Mouse (Mus musculus): ENCODE results near the gene Fzr1. TPM values are rescaled to one million over a fixed set of nuclear protein-coding genes. Genes with fewer than 3 reads are reported as not detected.

Gene Fzr1
- polyA plus RNA-seq, 1 experiment, result 181 TPM

DNA sequence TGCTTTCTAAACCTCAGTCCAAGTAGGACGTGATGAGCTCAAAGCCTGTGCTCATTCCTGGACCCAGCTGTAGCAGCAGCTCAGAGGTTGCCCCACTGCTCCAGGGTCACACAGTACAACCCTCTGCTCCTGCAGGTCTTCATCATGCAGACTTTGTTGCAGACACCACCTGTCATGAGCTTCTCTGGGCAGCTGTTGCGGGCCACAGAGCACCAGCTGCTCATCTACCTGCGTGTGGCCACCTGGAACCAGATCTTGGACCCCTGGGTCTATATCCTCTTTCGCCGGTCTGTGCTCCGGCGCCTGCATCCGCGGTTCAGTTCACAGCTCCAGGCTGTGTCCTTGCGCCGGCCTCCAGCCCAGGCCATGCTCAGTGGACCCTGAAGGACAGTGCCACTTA lies 44.0 kb downstream of the Fzr1 start:
- Histone ChIP-seq H3K36me3 (ENCODE audit: control insufficient read depth, insufficient read depth, low read length) (peaks cover 32% of the 10 kb centered on the region), H3K4me3 (ENCODE audit: control insufficient read depth, insufficient read depth, low read length) (no peak overlapping the region), H3K27ac (ENCODE audit: control insufficient read depth, insufficient read depth, low read length) (no peak overlapping the region), H3K4me1 (replicated peaks; ENCODE audit: control insufficient read depth, insufficient read depth, low read length) (peaks cover 35% of the 10 kb centered on the region), H3K27me3 (ENCODE audit: control insufficient read depth, insufficient read depth, low read length) (no peaks in the 10 kb centered on the region)
- no peak for TF ChIP-seq CTCF (IDR thresholded peaks at IDR 0.05; ENCODE audit: borderline replicate concordance, control insufficient read depth, extremely low read depth, insufficient read depth, low read length, poor library complexity)
- WGBS, result 96% methylated on average over 11 of the region's 11 CpGs
- no peak for DNase-seq

- H3K27me3 ChIP-seq (ENCODE audit: control insufficient read depth, insufficient read depth, low read length), result no peaks in the 10 kb centered on the region
- H3K4me3 ChIP-seq (ENCODE audit: control insufficient read depth, insufficient read depth, low read length), result no peak overlapping the region
- no peak overlapping the region for H3K27ac ChIP-seq (ENCODE audit: control insufficient read depth, insufficient read depth, low read length)
- 92% methylated on average over 29 of the region's 29 CpGs for WGBS
- H3K4me1 ChIP-seq (replicated peaks; ENCODE audit: control insufficient read depth, insufficient read depth, low read length), result peaks cover 52% of the 10 kb centered on the region
- peaks cover 32% of the 10 kb centered on the region for H3K36me3 ChIP-seq (ENCODE audit: control insufficient read depth, insufficient read depth, low read length)
- no peak for TF ChIP-seq POLR2A (IDR thresholded peaks at IDR 0.05; ENCODE audit: control insufficient read depth, extremely low read depth, insufficient read depth, low read length, poor library complexity)
- no peak for TF ChIP-seq CTCF (IDR thresholded peaks at IDR 0.05; ENCODE audit: borderline replicate concordance, control insufficient read depth, extremely low read depth, insufficient read depth, low read length, poor library complexity)
- no peak for DNase-seq
Measured at GRCm38 (mm10) chr10:81332277-81332676, 46.0 kb downstream of the Fzr1 start.

- no peaks in the 10 kb centered on the region for H3K27me3 ChIP-seq (ENCODE audit: control insufficient read depth, insufficient read depth, low read length)
- peak overlapping the region; percentile 96 for H3K27ac ChIP-seq (ENCODE audit: control insufficient read depth, insufficient read depth, low read length)
- DNase-seq, result no peak
- peaks cover 64% of the 10 kb centered on the region for H3K4me1 ChIP-seq (replicated peaks; ENCODE audit: control insufficient read depth, insufficient read depth, low read length)
- peak overlapping the region; percentile 68 for H3K4me3 ChIP-seq (ENCODE audit: control insufficient read depth, insufficient read depth, low read length)
- 22% methylated on average over 4 of the region's 4 CpGs for WGBS
- TF ChIP-seq CTCF (IDR thresholded peaks at IDR 0.05; ENCODE audit: borderline replicate concordance, control insufficient read depth, extremely low read depth, insufficient read depth, low read length, poor library complexity) (no peak), POLR2A (IDR thresholded peaks at IDR 0.05; ENCODE audit: control insufficient read depth, extremely low read depth, insufficient read depth, low read length, poor library complexity) (peak; percentile 12; the same call in 1 of the 2 replicates)
- H3K36me3 ChIP-seq (ENCODE audit: control insufficient read depth, insufficient read depth, low read length), result peaks cover 49% of the 10 kb centered on the region
Measured at GRCm38 (mm10) chr10:81330007-81330406, 48.3 kb downstream of the Fzr1 start.

GRCm38 (mm10) chr10:81329194-81329975 lies 48.9 kb downstream of the Fzr1 start:
- peak; percentile 91 for DNase-seq
- Histone ChIP-seq H3K27ac (ENCODE audit: control insufficient read depth, insufficient read depth, low read length) (peak overlapping the region; percentile 96), H3K27me3 (ENCODE audit: control insufficient read depth, insufficient read depth, low read length) (no peaks in the 10 kb centered on the region), H3K36me3 (ENCODE audit: control insufficient read depth, insufficient read depth, low read length) (peaks cover 49% of the 10 kb centered on the region), H3K4me1 (replicated peaks; ENCODE audit: control insufficient read depth, insufficient read depth, low read length) (peaks cover 61% of the 10 kb centered on the region), H3K4me3 (ENCODE audit: control insufficient read depth, insufficient read depth, low read length) (peak overlapping the region; percentile 68)
- 9% methylated on average over 10 of the region's 10 CpGs for WGBS
- TF ChIP-seq CTCF (IDR thresholded peaks at IDR 0.05; ENCODE audit: borderline replicate concordance, control insufficient read depth, extremely low read depth, insufficient read depth, low read length, poor library complexity), result no peak
- peak; percentile 26; the same call in 1 of the 2 replicates for TF ChIP-seq POLR2A (IDR thresholded peaks at IDR 0.05; ENCODE audit: control insufficient read depth, extremely low read depth, insufficient read depth, low read length, poor library complexity)

DNA sequence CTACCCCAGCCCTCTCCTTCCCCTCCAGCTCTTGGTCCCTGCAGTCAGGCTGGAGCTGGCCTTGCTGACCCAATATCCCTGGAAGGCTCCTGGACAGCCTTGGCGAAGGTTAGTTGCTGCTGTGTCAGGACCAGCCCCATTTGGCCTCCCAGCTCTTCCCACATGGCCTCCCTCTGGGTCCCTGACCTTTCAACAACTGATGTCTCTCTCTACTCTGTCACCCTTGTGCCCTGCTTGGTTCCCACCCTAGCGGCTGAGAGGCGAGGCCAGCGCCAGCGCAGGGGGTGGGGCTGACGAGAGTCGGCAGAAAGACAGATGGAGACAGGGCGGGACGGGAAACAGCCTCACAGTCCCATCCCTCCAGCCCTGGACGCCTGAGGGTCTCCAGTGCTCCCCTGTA lies 49.9 kb downstream of the Fzr1 start, which contains the start of gene Tbxa2r:
Tbxa2r (plus strand) TSS at position 346 of the 400 bp plus-strand sequence.
- TF ChIP-seq POLR2A (IDR thresholded peaks at IDR 0.05; ENCODE audit: control insufficient read depth, extremely low read depth, insufficient read depth, low read length, poor library complexity), result peak; percentile 47; the same call in 1 of the 2 replicates
- TF ChIP-seq CTCF (IDR thresholded peaks at IDR 0.05; ENCODE audit: borderline replicate concordance, control insufficient read depth, extremely low read depth, insufficient read depth, low read length, poor library complexity), result peak; percentile 65; the same call in 1 of the 2 replicates
- H3K27me3 ChIP-seq (ENCODE audit: control insufficient read depth, insufficient read depth, low read length), result no peaks in the 10 kb centered on the region
- peaks cover 61% of the 10 kb centered on the region for H3K4me1 ChIP-seq (replicated peaks; ENCODE audit: control insufficient read depth, insufficient read depth, low read length)
- DNase-seq, result peak; percentile 88
- H3K36me3 ChIP-seq (ENCODE audit: control insufficient read depth, insufficient read depth, low read length), result peaks cover 56% of the 10 kb centered on the region
- H3K4me3 ChIP-seq (ENCODE audit: control insufficient read depth, insufficient read depth, low read length), result peak within 1 kb of the TSS; percentile 68
- H3K27ac ChIP-seq (ENCODE audit: control insufficient read depth, insufficient read depth, low read length), result peak within 1 kb of the TSS; percentile 96
- WGBS, result 2% methylated on average over 10 of the region's 10 CpGs

DNA sequence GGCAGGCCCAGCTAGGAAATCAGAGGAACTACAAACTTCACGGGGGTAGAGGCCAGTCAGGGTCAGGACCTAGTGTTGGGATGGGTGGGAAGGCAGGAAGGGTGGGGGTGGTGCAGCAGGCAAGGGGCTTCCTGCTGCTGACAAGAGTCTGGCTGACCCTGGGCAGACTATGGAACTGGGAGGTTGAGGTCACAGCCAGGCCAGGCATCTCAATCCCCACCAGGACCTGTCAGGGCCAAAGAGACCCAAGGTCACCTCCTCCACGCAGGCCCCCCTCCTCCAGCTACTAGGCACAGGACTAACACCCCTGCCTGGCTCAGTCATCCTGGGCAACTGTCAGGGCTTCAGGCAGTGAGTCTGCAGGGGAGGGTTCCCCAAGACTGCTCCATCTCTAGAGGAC lies 50.4 kb downstream of the Fzr1 start:
- DNase-seq, result no peak
- WGBS, result 48% methylated on average over 2 of the region's 2 CpGs
- H3K27me3 ChIP-seq (ENCODE audit: control insufficient read depth, insufficient read depth, low read length), result no peaks in the 10 kb centered on the region
- peaks cover 60% of the 10 kb centered on the region for H3K4me1 ChIP-seq (replicated peaks; ENCODE audit: control insufficient read depth, insufficient read depth, low read length)
- H3K27ac ChIP-seq (ENCODE audit: control insufficient read depth, insufficient read depth, low read length), result peak overlapping the region; percentile 96
- TF ChIP-seq POLR2A (IDR thresholded peaks at IDR 0.05; ENCODE audit: control insufficient read depth, extremely low read depth, insufficient read depth, low read length, poor library complexity) (no peak), CTCF (IDR thresholded peaks at IDR 0.05; ENCODE audit: borderline replicate concordance, control insufficient read depth, extremely low read depth, insufficient read depth, low read length, poor library complexity) (no peak)
- H3K4me3 ChIP-seq (ENCODE audit: control insufficient read depth, insufficient read depth, low read length), result peak overlapping the region; percentile 68
- peaks cover 56% of the 10 kb centered on the region for H3K36me3 ChIP-seq (ENCODE audit: control insufficient read depth, insufficient read depth, low read length)

All from thymus, adult 2 months (tissue).